Mouse (Mus musculus) erythroblast, embryonic 14.5 days (primary cell): ENCODE measurements around the gene Agt.

ENCODE experiments used
- GATA1 ChIP-seq: IDR thresholded peaks from 2 replicates; pipeline ENCODE4 v1.6.1; 2012; ENCODE audit warnings: low read length, inconsistent platforms, mixed read lengths
- TAL1 ChIP-seq: IDR thresholded peaks from 3 replicates; pipeline ENCODE4 v1.6.1; 2012; ENCODE audit warnings: low read length, inconsistent platforms, mixed read lengths

DNA sequence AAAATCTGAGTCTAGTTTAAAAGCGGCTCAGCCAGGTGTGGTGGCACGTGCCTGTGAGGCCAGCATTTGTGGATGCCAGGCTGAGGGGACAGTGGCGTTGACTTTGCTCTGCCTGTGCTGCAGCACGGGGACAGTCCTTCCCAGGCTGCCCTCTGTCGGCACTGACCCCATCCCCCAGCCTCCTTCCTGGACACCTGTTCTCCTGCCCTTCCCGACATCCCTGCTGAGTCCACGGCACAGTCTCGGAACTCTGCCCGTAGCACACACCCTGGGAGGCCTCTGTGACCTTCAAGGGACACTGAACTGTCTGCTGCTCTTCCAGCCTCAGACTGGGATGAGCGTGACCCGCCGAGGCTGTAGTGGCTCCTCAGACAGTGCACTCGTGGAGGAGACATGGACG lies 39.4 kb downstream of the Agt start:
- TF ChIP-seq TAL1, result no peak
- TF ChIP-seq GATA1, result no peak
